Mouse (Mus musculus): ENCODE measurements around the gene Slc46a2.

DNA sequence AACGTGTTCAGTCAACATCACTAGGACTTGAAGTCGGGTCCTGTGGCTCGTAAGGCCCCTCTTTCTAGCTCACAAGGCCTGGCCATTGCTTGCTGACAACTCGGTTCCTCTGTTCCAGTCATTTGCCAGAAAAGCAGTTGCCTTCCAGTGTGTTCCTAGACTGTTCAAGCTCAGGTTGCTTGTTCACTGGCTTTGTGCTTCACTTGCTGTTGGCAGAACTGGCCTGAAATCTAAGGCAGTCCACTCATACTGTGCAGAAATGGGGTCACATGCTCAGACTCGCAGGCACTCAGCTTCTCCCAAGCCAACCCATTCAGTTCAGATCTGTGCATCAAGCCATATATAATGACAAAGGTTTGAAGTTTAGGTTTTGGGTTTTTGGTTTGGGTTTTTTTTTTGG lies 34.1 kb downstream of the Slc46a2 start:
- no peak for TF ChIP-seq POLR2A (IDR thresholded peaks at IDR 0.05; ENCODE audit: borderline replicate concordance, extremely low read depth, low read depth, low read length)
- TF ChIP-seq CTCF (IDR thresholded peaks at IDR 0.05; ENCODE audit: insufficient read depth, low read length) = no peak

Measured in lung, adult 2 months (tissue).